Mouse (Mus musculus): ENCODE data around the gene Xxylt1.

- TF ChIP-seq CTCF (IDR thresholded peaks at IDR 0.05; ENCODE audit: borderline replicate concordance, extremely low read depth, insufficient read depth, insufficient read length) (no peak), POLR2A (IDR thresholded peaks at IDR 0.05; ENCODE audit: borderline replicate concordance, extremely low read depth, insufficient read depth, insufficient read length, poor library complexity, severe bottlenecking) (no peak)
Observed at GRCm38 (mm10) chr16:31052812-31053211, 28.4 kb downstream of the Xxylt1 start.
